Mouse (Mus musculus): Measurements from ENCODE around the gene Ptges3l. TPM values are rescaled to one million over a fixed set of nuclear protein-coding genes. Genes with fewer than 3 reads are reported as not detected.
"Not testable (repeated sequence)": the region's sequence is repeated elsewhere in the genome, so short reads cannot be mapped to it uniquely, and the experiment has no call there.

The Ptges3l gene
- polyA plus RNA-seq, 1 experiment from 2014 or later, result 11.1 TPM

- H3K36me3 ChIP-seq (ENCODE audit: control insufficient read depth, insufficient read depth, low read length), result peaks cover 4% of the 10 kb centered on the region
- WGBS, result under 1% methylated on average over 42 of the region's 45 CpGs
- H3K27me3 ChIP-seq (replicated peaks; ENCODE audit: control insufficient read depth, insufficient read depth, low read length), result no peaks in the 10 kb centered on the region
- peak within 1 kb of the TSS; percentile 85 for H3K9ac ChIP-seq (ENCODE audit: low read depth, low read length)
- H3K4me1 ChIP-seq (ENCODE audit: control insufficient read depth, insufficient read depth, low read length), result peaks cover 5% of the 10 kb centered on the region; the same call in 1 of the 2 replicates
- H3K4me2 ChIP-seq (ENCODE audit: low read depth, low read length), result peak within 1 kb of the TSS; percentile 66
- peak; percentile 78 for ATAC-seq
- H3K27ac ChIP-seq (ENCODE audit: low read length), result peak within 1 kb of the TSS; percentile 47
- peak within 1 kb of the TSS; percentile 80 for H3K4me3 ChIP-seq (ENCODE audit: low read length)
- H3K9me3 ChIP-seq (ENCODE audit: control insufficient read depth, low read length), result no peaks in the 10 kb centered on the region
Observed at GRCm38 (mm10) chr11:101417101-101417855, 7.9 kb downstream of the Ptges3l start, which contains the start of gene Aarsd1. TSS of gene Aarsd1 (minus strand) at chr11:101417615.

DNA sequence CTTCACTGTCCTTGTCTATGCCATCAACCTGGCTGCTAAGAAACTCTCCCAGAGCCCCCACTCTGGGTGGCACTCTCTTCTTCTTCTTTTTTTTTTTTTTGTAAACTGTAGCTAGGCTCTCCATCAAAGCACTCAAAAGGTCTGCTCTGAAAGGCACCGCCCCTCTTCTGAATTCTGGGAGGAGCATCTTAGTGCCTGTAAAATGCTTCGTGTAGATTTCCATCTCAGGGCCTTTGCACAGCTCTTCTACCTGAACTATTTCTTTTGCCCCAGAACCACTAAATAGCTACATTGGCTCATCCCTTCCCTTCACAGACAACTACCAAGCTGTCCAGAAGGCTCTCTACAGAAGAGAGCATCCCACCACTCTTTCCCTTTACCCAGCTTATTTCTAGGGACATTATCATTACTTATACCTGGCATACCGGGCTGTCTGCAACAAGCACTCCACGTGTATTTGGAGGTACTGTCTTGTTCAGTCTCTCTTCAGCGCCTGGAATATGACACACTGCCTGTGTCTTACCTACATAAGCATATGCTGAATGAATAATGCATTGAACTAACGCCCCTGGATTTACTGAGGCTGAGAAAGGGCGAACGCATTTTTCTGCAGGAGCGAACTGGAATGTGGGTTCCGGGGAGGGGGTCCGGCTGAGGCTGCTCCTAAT lies 8.6 kb downstream of the Ptges3l start:
- H3K9ac ChIP-seq (ENCODE audit: low read depth, low read length), result peak overlapping the region; percentile 85
- 2% methylated on average over 11 of the region's 11 CpGs for WGBS
- peaks cover 11% of the 10 kb centered on the region for H3K36me3 ChIP-seq (ENCODE audit: control insufficient read depth, insufficient read depth, low read length)
- peak; percentile 41 for ATAC-seq
- H3K4me2 ChIP-seq (ENCODE audit: low read depth, low read length), result peak overlapping the region; percentile 66
- peak overlapping the region; percentile 80 for H3K4me3 ChIP-seq (ENCODE audit: low read length)
- H3K9me3 ChIP-seq (ENCODE audit: control insufficient read depth, low read length), result no peaks in the 10 kb centered on the region
- H3K27ac ChIP-seq (ENCODE audit: low read length), result peak overlapping the region; percentile 47
- peaks cover 5% of the 10 kb centered on the region; the same call in 1 of the 2 replicates for H3K4me1 ChIP-seq (ENCODE audit: control insufficient read depth, insufficient read depth, low read length)
- no peaks in the 10 kb centered on the region for H3K27me3 ChIP-seq (replicated peaks; ENCODE audit: control insufficient read depth, insufficient read depth, low read length)

- Histone ChIP-seq H3K4me1 (ENCODE audit: control insufficient read depth, insufficient read depth, low read length) (peaks cover 5% of the 10 kb centered on the region; the same call in 1 of the 2 replicates), H3K36me3 (ENCODE audit: control insufficient read depth, insufficient read depth, low read length) (peaks cover 14% of the 10 kb centered on the region), H3K9ac (ENCODE audit: low read depth, low read length) (no peak overlapping the region), H3K4me2 (ENCODE audit: low read depth, low read length) (no peak overlapping the region), H3K27ac (ENCODE audit: low read length) (no peak overlapping the region), H3K4me3 (ENCODE audit: low read length) (no peak overlapping the region), H3K9me3 (ENCODE audit: control insufficient read depth, low read length) (no peaks in the 10 kb centered on the region), H3K27me3 (replicated peaks; ENCODE audit: control insufficient read depth, insufficient read depth, low read length) (no peaks in the 10 kb centered on the region)
- no peak for ATAC-seq
- 84% methylated on average over 2 of the region's 2 CpGs for WGBS
Observed at GRCm38 (mm10) chr11:101415306-101415705, 9.8 kb downstream of the Ptges3l start.

DNA sequence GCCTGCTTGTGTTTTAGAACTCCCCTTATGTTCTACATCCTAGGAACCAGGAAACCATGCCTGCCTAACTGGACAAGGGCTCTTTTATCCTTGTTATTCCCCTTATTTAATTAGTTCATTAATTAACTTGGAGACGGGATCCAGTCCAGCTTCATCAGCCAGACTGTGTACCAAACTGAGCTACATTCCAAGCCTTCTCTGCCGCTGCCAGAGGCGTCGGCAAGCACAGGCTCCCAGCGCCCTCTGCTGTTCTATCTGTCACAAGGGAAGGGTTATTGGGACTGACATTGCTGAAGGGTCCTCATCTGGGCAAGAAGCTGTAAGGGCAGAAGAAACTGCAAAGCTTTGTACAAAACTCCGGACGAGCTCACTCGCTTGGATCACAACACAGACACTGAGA lies 30.0 kb downstream of the Ptges3l start:
- Histone ChIP-seq H3K27me3 (replicated peaks; ENCODE audit: control insufficient read depth, insufficient read depth, low read length) (no peaks in the 10 kb centered on the region), H3K9me3 (ENCODE audit: control insufficient read depth, low read length) (no peaks in the 10 kb centered on the region), H3K27ac (ENCODE audit: low read length) (no peak overlapping the region), H3K9ac (ENCODE audit: low read depth, low read length) (0 out of 2 replicates have a peak overlapping the region, but pooled peaks have one; percentile 52), H3K4me3 (ENCODE audit: low read length) (no peak overlapping the region), H3K4me1 (ENCODE audit: control insufficient read depth, insufficient read depth, low read length) (0 out of 2 replicates have a peak, but pooled peaks cover 4% of the 10 kb centered on the region), H3K4me2 (ENCODE audit: low read depth, low read length) (no peak overlapping the region), H3K36me3 (ENCODE audit: control insufficient read depth, insufficient read depth, low read length) (no peaks in the 10 kb centered on the region)
- peak; percentile 76 for ATAC-seq
- 1% methylated on average over 8 of the region's 8 CpGs for WGBS

DNA sequence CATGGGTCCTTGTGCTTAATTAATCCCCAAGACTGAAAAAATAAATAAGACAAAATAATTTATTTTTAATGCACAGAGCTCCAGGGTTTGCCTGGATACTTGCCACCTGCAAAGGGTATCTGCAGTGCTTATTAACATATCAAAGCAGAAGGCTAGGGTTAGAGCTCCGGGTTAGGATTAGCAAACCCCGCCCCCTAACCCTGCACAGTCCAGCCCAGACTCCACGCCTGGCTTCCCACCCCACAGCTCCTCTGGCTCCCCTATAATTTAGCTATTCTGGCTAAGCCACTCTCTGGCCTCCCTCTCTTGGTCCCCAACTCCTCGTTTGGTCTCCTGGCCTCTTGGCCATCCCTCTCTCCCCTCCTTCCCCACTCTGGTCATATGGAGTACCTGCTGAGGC lies 43.3 kb downstream of the Ptges3l start:
- Histone ChIP-seq H3K4me2 (ENCODE audit: low read depth, low read length) (no peak overlapping the region), H3K4me1 (ENCODE audit: control insufficient read depth, insufficient read depth, low read length) (no peaks in the 10 kb centered on the region), H3K9ac (ENCODE audit: low read depth, low read length) (no peak overlapping the region), H3K27me3 (replicated peaks; ENCODE audit: control insufficient read depth, insufficient read depth, low read length) (no peaks in the 10 kb centered on the region), H3K4me3 (ENCODE audit: low read length) (no peak overlapping the region), H3K36me3 (ENCODE audit: control insufficient read depth, insufficient read depth, low read length) (no peaks in the 10 kb centered on the region), H3K9me3 (ENCODE audit: control insufficient read depth, low read length) (no peaks in the 10 kb centered on the region), H3K27ac (ENCODE audit: low read length) (no peak overlapping the region)
- 21% methylated on average over 4 of the region's 4 CpGs for WGBS
- no peak for ATAC-seq

- ATAC-seq, result no peak
- no peak overlapping the region for H3K4me3 ChIP-seq (ENCODE audit: low read length)
- no peak overlapping the region for H3K9ac ChIP-seq (ENCODE audit: low read depth, low read length)
- no peak overlapping the region; the same call in 1 of the 2 replicates for H3K27ac ChIP-seq (ENCODE audit: low read length)
- 76% methylated on average over 6 of the region's 6 CpGs for WGBS
- no peaks in the 10 kb centered on the region for H3K4me1 ChIP-seq (ENCODE audit: control insufficient read depth, insufficient read depth, low read length)
- no peaks in the 10 kb centered on the region for H3K9me3 ChIP-seq (ENCODE audit: control insufficient read depth, low read length)
- no peaks in the 10 kb centered on the region for H3K36me3 ChIP-seq (ENCODE audit: control insufficient read depth, insufficient read depth, low read length)
- H3K4me2 ChIP-seq (ENCODE audit: low read depth, low read length), result no peak overlapping the region
- no peaks in the 10 kb centered on the region for H3K27me3 ChIP-seq (replicated peaks; ENCODE audit: control insufficient read depth, insufficient read depth, low read length)
Observed at GRCm38 (mm10) chr11:101378926-101379325, 46.2 kb downstream of the Ptges3l start.

- WGBS, result 85% methylated on average over 8 of the region's 8 CpGs
- not testable (repeated sequence) for H3K27ac ChIP-seq (ENCODE audit: low read length); H3K36me3 ChIP-seq (ENCODE audit: control insufficient read depth, insufficient read depth, low read length); H3K9me3 ChIP-seq (ENCODE audit: control insufficient read depth, low read length); H3K4me1 ChIP-seq (ENCODE audit: control insufficient read depth, insufficient read depth, low read length); ATAC-seq; H3K4me2 ChIP-seq (ENCODE audit: low read depth, low read length); H3K4me3 ChIP-seq (ENCODE audit: low read length); H3K27me3 ChIP-seq (replicated peaks; ENCODE audit: control insufficient read depth, insufficient read depth, low read length); H3K9ac ChIP-seq (ENCODE audit: low read depth, low read length)
Observed at GRCm38 (mm10) chr11:101378196-101378595, 46.9 kb downstream of the Ptges3l start.

GRCm38 (mm10) chr11:101374421-101374938 lies 50.7 kb downstream of the Ptges3l start:
- Histone ChIP-seq H3K27ac (ENCODE audit: low read length) (no peak overlapping the region), H3K9me3 (ENCODE audit: control insufficient read depth, low read length) (no peaks in the 10 kb centered on the region), H3K4me1 (ENCODE audit: control insufficient read depth, insufficient read depth, low read length) (no peaks in the 10 kb centered on the region), H3K9ac (ENCODE audit: low read depth, low read length) (no peak overlapping the region), H3K36me3 (ENCODE audit: control insufficient read depth, insufficient read depth, low read length) (no peaks in the 10 kb centered on the region), H3K4me3 (ENCODE audit: low read length) (no peak overlapping the region), H3K4me2 (ENCODE audit: low read depth, low read length) (no peak overlapping the region), H3K27me3 (replicated peaks; ENCODE audit: control insufficient read depth, insufficient read depth, low read length) (no peaks in the 10 kb centered on the region)
- no peak for ATAC-seq
- WGBS, result 58% methylated on average over 7 of the region's 7 CpGs

- WGBS, result 71% methylated on average over 5 of the region's 5 CpGs
- H3K4me1 ChIP-seq (ENCODE audit: control insufficient read depth, insufficient read depth, low read length), result no peaks in the 10 kb centered on the region
- H3K36me3 ChIP-seq (ENCODE audit: control insufficient read depth, insufficient read depth, low read length), result no peaks in the 10 kb centered on the region
- no peak for ATAC-seq
- no peak overlapping the region for H3K27ac ChIP-seq (ENCODE audit: low read length)
- H3K27me3 ChIP-seq (replicated peaks; ENCODE audit: control insufficient read depth, insufficient read depth, low read length), result no peaks in the 10 kb centered on the region
- H3K4me3 ChIP-seq (ENCODE audit: low read length), result no peak overlapping the region
- H3K4me2 ChIP-seq (ENCODE audit: low read depth, low read length), result no peak overlapping the region
- no peaks in the 10 kb centered on the region for H3K9me3 ChIP-seq (ENCODE audit: control insufficient read depth, low read length)
- no peak overlapping the region for H3K9ac ChIP-seq (ENCODE audit: low read depth, low read length)
Observed at GRCm38 (mm10) chr11:101370141-101370540, 55.0 kb downstream of the Ptges3l start.

Data from intestine, embryonic 16.5 days (tissue).